Mouse (Mus musculus) embryonic facial prominence, embryonic 11.5 days (tissue): ENCODE measurements at regions not wholly inside any gene's neighbourhood (a gene's known extent, or its start where the extent isn't known, plus 50 kb on each side); places are given as distances from the start of the nearest gene placed in this dataset.

Experiments used
- ATAC-seq: fragments of 200-750 bp; cut with Nextera tagmentation; replicated peaks from 2 replicates; pipeline ENCODE4 v1.8.0; 2017; ENCODE audit warnings: low read depth; ENCODE audit not compliant: insufficient number of reproducible peaks, low FRiP score, low TSS enrichment
- DNase-seq: peaks from one replicate; pipeline ENCODE4 v3.0.0-alpha.2; 2015; ENCODE audit warnings: low spot score
- H3K27ac ChIP-seq: fragments of 300-500 bp; sonication (generic); replicated peaks from 2 replicates; pipeline ENCODE4 v1.5.1; 2014; ENCODE audit warnings: mild to moderate bottlenecking, low read depth, low read length, control low read depth
- H3K27me3 ChIP-seq: fragments of 300-500 bp; sonication (generic); 2 replicates; pipeline ENCODE4 v1.6.1; 2014; ENCODE audit warnings: mild to moderate bottlenecking, low read length, moderate library complexity, mixed read lengths; ENCODE audit not compliant: control insufficient read depth, insufficient read depth
- H3K36me3 ChIP-seq: fragments of 300-500 bp; sonication (generic); replicated peaks from 2 replicates; pipeline ENCODE4 v1.6.1; 2014; ENCODE audit warnings: low read depth, mild to moderate bottlenecking, low read length, moderate library complexity, mixed read lengths; ENCODE audit not compliant: control insufficient read depth, insufficient read depth
- H3K4me1 ChIP-seq: fragments of 300-500 bp; sonication (generic); 2 replicates; pipeline ENCODE4 v1.6.1; 2014; ENCODE audit warnings: low read length, mixed read lengths; ENCODE audit not compliant: control insufficient read depth, insufficient read depth
- H3K4me2 ChIP-seq: fragments of 300-500 bp; sonication (generic); 2 replicates; pipeline ENCODE4 v1.6.1; 2014; ENCODE audit warnings: low read depth, mild to moderate bottlenecking, control low read depth, low read length, moderate library complexity
- H3K4me3 ChIP-seq: fragments of 300-500 bp; sonication (generic); 2 replicates; pipeline ENCODE4 v1.5.1; 2014; ENCODE audit warnings: low read depth, low read length, control low read depth
- H3K9ac ChIP-seq: fragments of 300-500 bp; sonication (generic); replicated peaks from 2 replicates; pipeline ENCODE4 v1.6.1; 2014; ENCODE audit warnings: mild to moderate bottlenecking, control low read depth, low read length
- H3K9me3 ChIP-seq: fragments of 300-500 bp; sonication (generic); replicated peaks from 2 replicates; pipeline ENCODE4 v1.6.1; 2016; ENCODE audit warnings: mild to moderate bottlenecking, low read length, inconsistent platforms, mixed read lengths; ENCODE audit not compliant: control insufficient read depth
- WGBS: fragments of 180-500 bp; shearing (Covaris S2); extraction: QIAGEN DNeasy Blood & Tissue Kit; methylation state at CpG from one replicate; pipeline ENCODE4 v1.1.7; 2014; 5-methylcytosine and 5-hydroxymethylcytosine counted together

GRCm38 (mm10) chr3:52797801-52798200, 219.2 kb downstream of the Cog6 start:
- Histone ChIP-seq H3K9ac (no peak overlapping the region), H3K36me3 (no peaks in the 10 kb centered on the region), H3K4me1 (no peaks in the 10 kb centered on the region), H3K9me3 (no peaks in the 10 kb centered on the region), H3K27ac (no peak overlapping the region), H3K4me3 (no peak overlapping the region), H3K4me2 (no peak overlapping the region), H3K27me3 (no peaks in the 10 kb centered on the region)
- WGBS = 51% methylated on average over 6 of the region's 6 CpGs
- DNase-seq = no peak
- ATAC-seq = no peak

- no peak overlapping the region for H3K9ac ChIP-seq
- DNase-seq (no peak), ATAC-seq (no peak)
- no peaks in the 10 kb centered on the region for H3K4me1 ChIP-seq
- WGBS = 90% methylated on average over 4 of the region's 4 CpGs
- no peaks in the 10 kb centered on the region for H3K27me3 ChIP-seq
- H3K36me3 ChIP-seq = no peaks in the 10 kb centered on the region
- H3K4me2 ChIP-seq = no peak overlapping the region
- H3K27ac ChIP-seq = no peak overlapping the region
- H3K4me3 ChIP-seq = no peak overlapping the region
- H3K9me3 ChIP-seq = no peaks in the 10 kb centered on the region
Observed at GRCm38 (mm10) chr3:52797164-52797563, 219.9 kb downstream of the Cog6 start.

GRCm38 (mm10) chr3:52794218-52794617, 222.8 kb downstream of the Cog6 start:
- Histone ChIP-seq H3K27ac (no peak overlapping the region), H3K36me3 (no peaks in the 10 kb centered on the region), H3K4me1 (no peaks in the 10 kb centered on the region), H3K4me3 (no peak overlapping the region), H3K4me2 (no peak overlapping the region), H3K9me3 (no peaks in the 10 kb centered on the region), H3K27me3 (no peaks in the 10 kb centered on the region), H3K9ac (no peak overlapping the region)
- WGBS = 78% methylated on average over 3 of the region's 3 CpGs
- ATAC-seq (no peak), DNase-seq (no peak)

GRCm38 (mm10) chr3:52792801-52793200, 224.2 kb downstream of the Cog6 start:
- no peak overlapping the region for H3K4me2 ChIP-seq
- H3K36me3 ChIP-seq = no peaks in the 10 kb centered on the region
- no peaks in the 10 kb centered on the region for H3K27me3 ChIP-seq
- no peak overlapping the region for H3K27ac ChIP-seq
- no peaks in the 10 kb centered on the region for H3K9me3 ChIP-seq
- 85% methylated on average over 3 of the region's 3 CpGs for WGBS
- no peak overlapping the region for H3K4me3 ChIP-seq
- DNase-seq (no peak), ATAC-seq (no peak)
- no peak overlapping the region for H3K9ac ChIP-seq
- H3K4me1 ChIP-seq = no peaks in the 10 kb centered on the region

GRCm38 (mm10) chr3:52792121-52792520, 224.9 kb downstream of the Cog6 start:
- H3K36me3 ChIP-seq = no peaks in the 10 kb centered on the region
- DNase-seq = no peak
- no peak overlapping the region for H3K27ac ChIP-seq
- 48% methylated on average over 5 of the region's 5 CpGs for WGBS
- H3K27me3 ChIP-seq = no peaks in the 10 kb centered on the region
- no peaks in the 10 kb centered on the region for H3K9me3 ChIP-seq
- no peak overlapping the region for H3K4me3 ChIP-seq
- H3K4me2 ChIP-seq = no peak overlapping the region
- ATAC-seq = no peak
- H3K4me1 ChIP-seq = no peaks in the 10 kb centered on the region
- no peak overlapping the region for H3K9ac ChIP-seq

DNA sequence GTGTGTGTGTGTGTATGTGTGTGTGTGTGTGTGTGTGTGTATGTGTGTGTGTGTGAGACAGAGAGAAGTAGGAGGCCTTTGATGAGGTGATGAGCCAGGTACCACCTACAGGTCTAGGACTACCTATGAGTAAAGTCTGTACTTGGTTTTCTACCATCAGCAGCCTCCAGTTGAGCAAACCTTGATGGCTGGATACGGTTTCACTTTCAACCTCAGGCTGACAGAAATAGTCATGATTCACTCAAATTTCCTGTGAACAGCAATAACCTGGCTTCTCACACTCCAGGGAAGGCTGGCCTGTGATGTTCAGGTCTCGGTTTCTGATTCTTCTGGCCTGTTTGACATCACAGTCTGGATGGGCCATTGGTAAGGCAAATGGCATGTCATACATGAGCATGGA, 226.1 kb downstream of the Cog6 start:
- no peak for ATAC-seq
- 93% methylated on average over 2 of the region's 2 CpGs for WGBS

GRCm38 (mm10) chr3:52787964-52788760, 228.9 kb downstream of the Cog6 start:
- Histone ChIP-seq H3K4me3 (no peak overlapping the region), H3K36me3 (no peaks in the 10 kb centered on the region), H3K9me3 (no peaks in the 10 kb centered on the region), H3K27ac (no peak overlapping the region), H3K4me2 (no peak overlapping the region), H3K9ac (no peak overlapping the region), H3K4me1 (no peaks in the 10 kb centered on the region), H3K27me3 (no peaks in the 10 kb centered on the region)
- WGBS = 88% methylated on average over 10 of the region's 10 CpGs
- DNase-seq = no peak
- no peak for ATAC-seq

More for the DNA sequence above, 226.1 kb downstream of the Cog6 start:
- no peaks in the 10 kb centered on the region for H3K36me3 ChIP-seq
- no peak overlapping the region for H3K9ac ChIP-seq
- DNase-seq = no peak
- no peak overlapping the region for H3K4me3 ChIP-seq
- no peaks in the 10 kb centered on the region for H3K27me3 ChIP-seq
- H3K9me3 ChIP-seq = no peaks in the 10 kb centered on the region
- no peak overlapping the region for H3K4me2 ChIP-seq
- H3K27ac ChIP-seq = no peak overlapping the region
- no peaks in the 10 kb centered on the region for H3K4me1 ChIP-seq

GRCm38 (mm10) chr3:52785595-52785994, 231.4 kb downstream of the Cog6 start:
- Histone ChIP-seq H3K4me1 (no peaks in the 10 kb centered on the region), H3K27ac (no peak overlapping the region), H3K36me3 (no peaks in the 10 kb centered on the region), H3K9me3 (no peaks in the 10 kb centered on the region), H3K4me3 (no peak overlapping the region), H3K4me2 (no peak overlapping the region), H3K9ac (no peak overlapping the region), H3K27me3 (no peaks in the 10 kb centered on the region)
- 73% methylated on average over 1 of the region's 1 CpGs for WGBS
- no peak for ATAC-seq
- no peak for DNase-seq
